Mouse (Mus musculus) 3134 (cell line): ENCODE measurements at regions not wholly inside any gene's neighbourhood (a gene's known extent, or its start where the extent isn't known, plus 50 kb on each side); places are given as distances from the start of the nearest gene placed in this dataset.

Experiments
- DNase-seq: peaks from one replicate; pipeline ENCODE4 v3.0.0-alpha.2; 2011; ENCODE audit warnings: low spot score; ENCODE audit not compliant: insufficient read length; ENCODE audit errors: extremely low read depth

DNA sequence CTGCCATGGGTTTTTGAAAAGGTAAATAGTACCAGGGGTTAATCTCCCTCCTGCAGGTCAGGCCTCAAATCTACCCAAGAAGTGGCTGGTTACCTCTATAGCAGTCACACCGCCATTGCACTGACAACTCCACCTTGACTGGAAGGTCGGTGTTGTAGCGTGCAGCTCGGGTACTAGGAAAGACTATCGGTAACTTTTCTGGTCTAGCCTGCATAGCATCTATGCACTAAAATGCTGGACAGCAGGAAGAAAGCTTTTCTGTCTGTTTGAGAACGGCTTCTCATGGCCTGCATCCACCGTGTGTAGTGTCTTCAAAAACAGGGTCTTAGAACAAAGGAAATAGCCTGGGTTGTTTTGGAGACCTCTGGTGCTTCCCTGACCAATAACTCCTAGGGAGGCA lies 88.8 kb downstream of the Bms1 start:
- DNase-seq = no peak

DNA sequence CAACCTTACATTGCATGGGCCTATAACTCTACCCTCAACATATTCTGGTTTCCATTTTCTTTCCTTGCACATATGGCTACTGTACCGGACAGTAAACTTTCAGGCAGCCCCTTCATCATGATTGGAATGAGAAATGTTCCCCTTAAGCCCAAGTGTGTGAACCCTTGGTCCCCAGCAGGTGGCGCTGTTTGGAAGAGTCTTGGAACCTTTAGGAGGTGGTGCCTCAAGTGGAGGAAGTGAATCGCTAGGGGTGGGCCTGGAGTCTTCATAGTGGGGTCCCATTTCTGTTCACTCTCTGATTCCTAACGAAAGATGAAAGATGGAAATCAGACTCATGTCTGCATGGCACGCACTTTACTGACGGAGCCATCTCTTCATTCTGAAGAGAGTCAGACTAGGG lies 91.8 kb downstream of the Bms1 start:
- no peak for DNase-seq

- DNase-seq = no peak
These were observed 93.6 kb downstream of the Bms1 start for GRCm38 (mm10) chr6:118325681-118326080.

DNA sequence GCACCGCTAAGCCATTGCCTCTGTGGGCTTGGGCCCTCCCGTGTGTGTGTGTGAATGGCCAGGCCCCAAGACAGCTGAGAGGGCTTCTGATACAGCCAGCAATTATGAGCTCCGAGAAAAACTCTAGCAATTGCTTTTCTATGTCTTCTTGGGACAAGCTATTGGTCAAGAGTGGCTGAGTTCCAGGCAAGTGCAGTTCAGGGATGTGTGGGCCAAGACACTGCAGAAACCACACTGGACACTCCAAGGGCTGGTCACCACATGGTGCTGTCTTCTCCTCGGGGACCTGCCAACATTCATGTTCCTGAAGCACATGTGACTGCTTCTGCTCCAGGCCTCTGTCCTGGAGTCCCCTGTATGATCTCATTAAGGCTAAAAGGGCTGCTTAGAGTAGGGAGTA lies 94.7 kb downstream of the Bms1 start:
- DNase-seq = no peak

DNA sequence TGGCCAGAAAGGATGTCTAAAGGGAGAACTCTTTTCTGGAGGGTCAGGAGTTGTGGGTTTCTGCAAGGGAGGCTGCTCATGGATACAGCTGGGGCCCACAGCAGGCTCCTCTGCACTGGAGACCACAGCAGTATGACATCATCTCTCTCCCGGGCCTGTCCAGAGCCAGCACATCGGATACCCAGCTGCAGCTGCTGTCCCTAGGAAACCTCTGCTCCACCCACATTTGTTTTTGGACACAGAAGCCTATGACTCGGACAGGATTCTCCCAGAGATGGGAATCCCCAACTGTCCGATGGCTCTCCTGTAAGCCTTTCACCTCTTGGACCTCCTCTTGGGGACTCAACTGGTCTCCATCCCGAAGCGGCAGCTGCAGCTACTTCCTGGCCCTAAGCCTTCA lies 96.2 kb downstream of the Bms1 start:
- DNase-seq = no peak

DNA sequence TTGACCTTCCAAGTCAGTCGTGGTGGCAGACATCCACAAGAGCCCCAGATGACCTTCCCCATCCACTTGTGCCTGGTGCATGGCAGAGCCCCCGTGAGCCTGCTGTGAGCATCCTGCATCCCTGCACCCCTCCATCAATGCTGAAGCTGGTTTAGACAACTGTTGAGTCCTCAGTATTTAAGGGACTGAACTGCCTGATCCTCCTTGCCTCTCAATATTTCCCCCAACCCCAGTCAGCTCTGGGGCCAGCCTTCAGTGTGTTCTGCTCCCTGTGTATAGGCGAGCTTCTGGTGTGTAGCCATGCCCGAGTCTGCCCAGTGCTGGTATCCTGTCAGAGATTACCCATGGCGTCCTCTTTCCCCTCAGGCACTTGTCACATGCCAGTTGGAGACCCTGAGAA lies 96.6 kb downstream of the Bms1 start:
- DNase-seq = no peak

DNA sequence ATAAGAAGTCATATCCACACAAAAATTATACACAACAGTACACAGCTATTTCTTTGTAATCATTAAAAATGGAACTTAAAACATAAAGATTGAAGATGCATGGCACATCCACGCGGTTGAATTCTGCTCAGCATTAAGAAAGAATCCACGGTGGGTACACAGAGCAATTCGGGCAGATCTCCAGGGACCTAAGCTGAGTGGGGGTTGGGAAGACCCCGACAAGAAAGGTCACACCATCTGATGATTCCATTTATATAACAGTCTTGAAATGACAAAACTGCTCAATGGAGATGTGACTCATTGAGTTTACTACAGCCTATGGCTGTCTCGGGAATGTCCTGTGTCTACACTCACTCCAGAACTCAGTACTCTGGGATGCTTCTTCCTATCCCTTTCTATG lies 97.2 kb downstream of the Bms1 start:
- DNase-seq = no peak

DNA sequence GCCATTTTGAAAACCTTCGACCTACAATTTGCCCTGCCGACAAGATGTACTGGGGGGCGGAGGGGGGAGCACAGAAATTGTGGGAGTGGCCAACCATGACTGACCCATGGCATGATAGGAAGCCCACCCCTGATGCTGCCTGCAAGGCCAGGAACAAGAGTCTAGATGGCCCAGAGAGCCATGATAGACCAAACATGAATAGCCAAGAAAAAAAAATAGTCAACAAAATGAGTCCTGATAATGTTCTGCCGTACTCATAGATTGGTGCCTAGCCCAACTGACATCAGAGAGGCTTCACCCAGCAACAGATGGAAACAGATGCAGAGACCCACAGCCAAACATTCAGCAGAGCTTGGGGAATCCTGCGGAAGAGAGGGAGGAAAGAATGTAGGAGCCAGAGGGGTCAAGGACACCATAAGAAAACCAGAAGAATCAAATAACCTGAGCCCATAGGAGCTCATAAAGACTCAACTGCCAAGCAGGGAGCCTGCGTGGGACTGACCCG lies 99.2 kb downstream of the Bms1 start:
- no peak for DNase-seq

- DNase-seq = no peak
These were observed 103.4 kb downstream of the Bms1 start for GRCm38 (mm10) chr6:118315881-118316280.

- DNase-seq = no peak
These were observed 104.2 kb downstream of the Bms1 start for GRCm38 (mm10) chr6:118314941-118315687.

- DNase-seq = no peak
These were observed 108.2 kb downstream of the Bms1 start for GRCm38 (mm10) chr6:118311081-118311480.

DNA sequence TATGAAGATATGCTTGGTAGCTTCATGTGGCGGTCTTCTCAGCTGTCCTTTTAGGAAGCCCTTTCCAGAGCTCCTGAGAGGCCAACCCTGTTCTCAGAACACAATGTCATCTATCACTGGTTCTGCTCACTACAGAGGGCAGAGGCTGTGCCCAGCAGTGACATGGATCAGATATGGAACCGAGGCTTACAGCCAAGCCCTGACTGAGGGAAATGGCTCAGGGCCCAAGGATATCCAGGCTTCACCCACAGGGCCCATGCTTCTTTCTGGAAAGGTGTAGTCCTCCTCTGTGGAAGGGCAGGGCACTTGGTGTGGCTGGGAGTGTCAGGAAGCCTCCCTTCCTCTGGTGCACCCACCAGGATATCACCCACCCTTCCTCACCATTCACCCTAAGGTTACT lies 109.4 kb downstream of the Bms1 start:
- DNase-seq = no peak

DNA sequence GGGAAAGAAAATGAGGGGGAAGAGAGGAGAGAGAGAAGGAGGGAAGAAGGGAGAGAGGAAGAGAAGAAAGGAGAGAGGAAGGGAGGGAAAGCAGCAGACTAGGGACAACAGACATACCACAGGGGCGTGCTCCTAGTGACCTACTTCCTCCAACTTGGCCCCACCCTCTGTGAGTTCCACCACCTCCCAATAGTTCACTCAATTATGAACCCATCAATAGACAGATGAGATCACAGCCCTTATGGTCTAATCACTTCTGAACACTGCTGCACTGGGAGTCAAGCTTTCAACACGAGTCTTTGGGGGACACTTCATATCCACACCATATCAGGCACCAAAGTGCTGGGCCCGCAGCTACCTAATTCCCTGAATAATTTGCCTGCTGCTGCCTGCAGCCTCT lies 110.7 kb downstream of the Bms1 start:
- no peak for DNase-seq

- no peak for DNase-seq
These were observed 110.0 kb upstream of the Ret start for GRCm38 (mm10) chr6:118307481-118307880.

DNA sequence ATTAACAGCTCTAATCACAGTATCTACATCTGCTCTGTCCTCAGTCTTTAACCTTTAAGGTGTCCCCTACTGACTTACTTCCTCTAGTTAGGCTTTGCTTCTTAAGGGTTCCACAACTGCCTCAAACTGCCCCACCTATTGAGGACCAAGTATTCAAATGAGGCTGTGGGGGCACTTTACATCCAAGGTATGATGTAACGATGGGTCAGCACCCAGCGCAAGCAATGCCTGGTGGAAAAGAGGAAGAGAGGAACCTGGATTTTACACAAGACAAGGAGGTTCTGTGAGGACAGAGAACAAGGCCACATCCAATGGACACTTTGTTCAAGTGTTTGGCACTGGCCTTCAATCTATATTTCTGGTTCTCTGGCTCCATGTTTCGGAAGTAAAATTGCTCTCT lies 107.7 kb upstream of the Ret start:
- no peak for DNase-seq

DNA sequence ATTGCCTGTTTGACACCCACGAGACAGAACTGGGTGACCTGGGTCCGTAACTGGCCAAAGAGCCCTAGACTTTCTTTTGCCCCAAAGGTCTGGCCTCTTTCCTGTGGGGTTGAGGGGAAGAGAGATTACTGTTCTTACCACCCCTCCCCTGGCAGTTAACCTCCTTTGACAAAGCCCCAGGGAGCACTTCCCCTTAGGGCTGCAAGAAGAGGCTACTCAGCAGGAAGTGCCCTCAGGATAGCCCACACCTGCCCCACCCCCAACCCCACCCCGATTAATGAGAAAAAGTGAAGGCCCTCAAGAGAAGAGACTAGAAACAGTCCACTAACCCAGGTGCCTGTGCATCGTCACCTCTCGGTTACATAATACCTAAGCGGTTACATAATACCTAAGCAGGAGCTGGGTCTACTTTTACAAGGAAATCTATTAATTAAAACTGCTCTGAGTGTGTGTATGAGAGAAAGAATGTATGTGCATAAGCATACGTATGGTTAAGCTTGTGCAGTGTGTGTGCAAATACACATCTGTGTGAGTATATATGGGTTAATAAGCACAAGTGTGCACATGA lies 105.3 kb upstream of the Ret start:
- no peak for DNase-seq

DNA sequence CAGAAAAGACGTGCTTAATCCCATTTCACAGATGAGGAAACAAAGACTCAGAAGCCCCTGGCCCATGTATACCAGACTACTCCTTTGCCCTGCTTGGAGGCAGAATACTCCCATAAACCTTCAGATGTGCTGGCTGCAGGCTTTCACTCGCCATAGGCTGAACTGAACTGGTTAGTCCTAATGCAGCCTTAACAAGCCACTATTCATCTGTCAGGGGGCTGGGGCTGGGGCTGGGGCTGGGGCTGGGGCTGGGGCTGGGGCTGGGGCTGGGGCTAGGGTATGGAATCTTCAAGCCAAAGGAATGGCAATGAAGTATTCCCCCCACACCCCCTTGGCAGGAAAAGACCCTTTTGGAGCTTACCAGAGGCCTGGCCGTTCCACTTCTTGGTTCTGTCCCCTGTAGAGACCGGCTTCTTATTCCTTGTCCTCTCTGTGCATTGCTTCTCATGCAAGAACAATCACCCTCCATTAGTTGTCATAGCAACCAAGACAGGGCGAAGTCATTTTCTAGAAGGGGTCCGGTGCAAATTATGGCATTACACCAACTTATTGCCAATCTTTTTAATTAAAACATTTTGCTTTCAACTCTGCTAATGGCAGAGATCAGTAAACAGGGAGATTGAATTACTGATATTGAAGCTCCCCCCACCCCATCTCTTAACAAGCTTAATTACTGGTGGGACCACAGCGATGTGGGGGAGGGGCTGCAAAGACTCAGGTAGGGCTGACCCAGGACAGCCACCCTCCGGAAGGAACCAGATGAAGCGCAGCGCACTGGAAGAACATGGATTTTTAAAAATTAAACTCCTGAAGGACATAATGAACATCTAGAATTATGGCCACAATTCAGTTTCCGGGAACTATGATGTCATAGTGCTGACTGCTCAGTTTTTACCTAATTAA lies 104.6 kb upstream of the Ret start:
- DNase-seq = no peak

DNA sequence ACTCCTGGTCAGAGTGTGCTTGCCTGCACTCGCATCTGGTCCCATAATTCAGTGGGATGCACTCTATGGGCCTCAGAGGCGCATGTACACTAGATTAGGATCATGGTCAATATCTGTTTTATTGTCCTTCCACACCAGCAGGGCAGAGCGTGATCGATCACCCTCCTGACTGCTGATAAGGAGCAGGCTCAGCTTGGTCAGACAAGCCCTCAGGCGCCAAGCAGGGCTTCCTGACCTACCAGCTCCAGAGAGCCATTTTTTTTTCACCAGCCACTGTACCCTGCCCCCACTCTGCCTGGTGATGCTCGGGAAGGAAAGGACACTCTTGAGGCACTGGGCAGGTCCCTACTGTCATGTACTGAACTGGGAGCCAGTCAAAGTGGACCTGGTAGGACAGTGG lies 103.3 kb upstream of the Ret start:
- no peak for DNase-seq

GRCm38 (mm10) chr6:118297576-118297975 lies 100.1 kb upstream of the Ret start:
- DNase-seq = no peak

- DNase-seq = no peak
These were observed 96.5 kb upstream of the Ret start for GRCm38 (mm10) chr6:118293986-118294385.

- no peak for DNase-seq
These were observed 95.4 kb upstream of the Ret start for GRCm38 (mm10) chr6:118292928-118293327.

DNA sequence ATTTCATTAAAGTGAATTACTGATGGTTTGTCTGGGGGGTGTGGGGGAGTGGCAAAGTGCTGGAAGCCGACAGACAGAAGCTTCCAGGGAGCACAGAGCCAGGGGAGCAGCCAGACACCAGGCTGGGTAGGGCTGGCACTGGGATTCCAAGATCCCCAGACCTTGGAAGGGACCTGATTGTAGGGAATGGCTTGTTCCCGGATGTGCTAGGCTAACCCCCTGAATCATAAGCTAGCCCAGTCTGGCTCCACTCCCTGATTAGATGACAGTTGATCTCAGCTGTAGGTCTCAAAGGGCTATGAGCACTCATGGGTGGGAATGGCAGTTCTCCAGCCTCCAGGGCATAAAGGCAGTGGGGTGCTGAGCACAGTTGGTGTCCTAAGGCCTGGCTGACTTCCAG lies 94.8 kb upstream of the Ret start:
- no peak for DNase-seq
